Mouse (Mus musculus) embryonic facial prominence, embryonic 11.5 days (tissue): ENCODE data around the gene Fbxw11. TPM values are rescaled to one million over a fixed set of nuclear protein-coding genes. Genes with fewer than 3 reads are reported as not detected.
A peak's percentile ranks its signal among the peaks of the same experiment; 100 is the strongest.

Source experiments
- ATAC-seq: fragments of 200-750 bp; cut with Nextera tagmentation; replicated peaks from 2 replicates; pipeline ENCODE4 v1.8.0; 2017; ENCODE audit warnings: low read depth; ENCODE audit not compliant: insufficient number of reproducible peaks, low FRiP score, low TSS enrichment
- DNase-seq: peaks from one replicate; pipeline ENCODE4 v3.0.0-alpha.2; 2015; ENCODE audit warnings: low spot score
- H3K27ac ChIP-seq: fragments of 300-500 bp; sonication (generic); replicated peaks from 2 replicates; pipeline ENCODE4 v1.5.1; 2014; ENCODE audit warnings: mild to moderate bottlenecking, low read depth, low read length, control low read depth
- H3K27me3 ChIP-seq: fragments of 300-500 bp; sonication (generic); 2 replicates; pipeline ENCODE4 v1.6.1; 2014; ENCODE audit warnings: mild to moderate bottlenecking, low read length, moderate library complexity, mixed read lengths; ENCODE audit not compliant: control insufficient read depth, insufficient read depth
- H3K36me3 ChIP-seq: fragments of 300-500 bp; sonication (generic); replicated peaks from 2 replicates; pipeline ENCODE4 v1.6.1; 2014; ENCODE audit warnings: low read depth, mild to moderate bottlenecking, low read length, moderate library complexity, mixed read lengths; ENCODE audit not compliant: control insufficient read depth, insufficient read depth
- H3K4me1 ChIP-seq: fragments of 300-500 bp; sonication (generic); 2 replicates; pipeline ENCODE4 v1.6.1; 2014; ENCODE audit warnings: low read length, mixed read lengths; ENCODE audit not compliant: control insufficient read depth, insufficient read depth
- H3K4me2 ChIP-seq: fragments of 300-500 bp; sonication (generic); 2 replicates; pipeline ENCODE4 v1.6.1; 2014; ENCODE audit warnings: low read depth, mild to moderate bottlenecking, control low read depth, low read length, moderate library complexity
- H3K4me3 ChIP-seq: fragments of 300-500 bp; sonication (generic); 2 replicates; pipeline ENCODE4 v1.5.1; 2014; ENCODE audit warnings: low read depth, low read length, control low read depth
- H3K9ac ChIP-seq: fragments of 300-500 bp; sonication (generic); replicated peaks from 2 replicates; pipeline ENCODE4 v1.6.1; 2014; ENCODE audit warnings: mild to moderate bottlenecking, control low read depth, low read length
- H3K9me3 ChIP-seq: fragments of 300-500 bp; sonication (generic); replicated peaks from 2 replicates; pipeline ENCODE4 v1.6.1; 2016; ENCODE audit warnings: mild to moderate bottlenecking, low read length, inconsistent platforms, mixed read lengths; ENCODE audit not compliant: control insufficient read depth
- WGBS: fragments of 180-500 bp; shearing (Covaris S2); extraction: QIAGEN DNeasy Blood & Tissue Kit; methylation state at CpG from one replicate; pipeline ENCODE4 v1.1.7; 2014; 5-methylcytosine and 5-hydroxymethylcytosine counted together
- polyA plus RNA-seq: library from polyadenylated mRNA; unstranded; fragments of >200 nt; fragmentation: Nextera tagmentation; extraction: Ambion mirVana; gene quantifications from 2 replicates; pipeline ENCODE4 v1.2.1, GENCODE M21; 2014

Gene Fbxw11
- polyA plus RNA-seq, 1 experiment from 2014 or later: 90.6 TPM

DNA sequence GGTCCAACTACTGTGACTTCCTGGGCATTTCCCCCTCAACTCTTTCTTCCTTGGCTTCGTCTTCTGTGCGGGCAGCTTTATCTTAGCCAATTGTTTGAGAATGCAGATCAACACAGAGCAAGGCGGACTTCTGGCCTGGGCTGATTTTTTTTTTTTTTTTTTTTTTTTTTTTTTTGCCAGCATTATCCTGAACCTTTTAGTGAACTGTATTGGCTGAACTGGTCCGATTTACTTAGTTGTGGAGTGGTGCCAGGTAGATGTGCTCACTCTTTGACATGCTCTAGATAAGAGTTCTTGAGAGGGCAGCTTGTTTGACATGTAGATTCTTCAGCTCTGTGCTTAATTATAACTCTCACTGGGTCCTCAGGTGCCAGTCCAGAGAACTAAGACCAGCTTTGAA is 6.2 kb upstream of the Fbxw11 start:
- H3K36me3 ChIP-seq: no peaks in the 10 kb centered on the region
- WGBS: 83% methylated on average over 4 of the region's 4 CpGs
- ATAC-seq (no peak), DNase-seq (no peak)
- no peak overlapping the region for H3K4me3 ChIP-seq
- H3K4me2 ChIP-seq: no peak overlapping the region
- H3K27ac ChIP-seq: no peak overlapping the region
- H3K9me3 ChIP-seq: no peaks in the 10 kb centered on the region
- H3K4me1 ChIP-seq: no peaks in the 10 kb centered on the region
- no peak overlapping the region for H3K9ac ChIP-seq
- H3K27me3 ChIP-seq: no peaks in the 10 kb centered on the region

DNA sequence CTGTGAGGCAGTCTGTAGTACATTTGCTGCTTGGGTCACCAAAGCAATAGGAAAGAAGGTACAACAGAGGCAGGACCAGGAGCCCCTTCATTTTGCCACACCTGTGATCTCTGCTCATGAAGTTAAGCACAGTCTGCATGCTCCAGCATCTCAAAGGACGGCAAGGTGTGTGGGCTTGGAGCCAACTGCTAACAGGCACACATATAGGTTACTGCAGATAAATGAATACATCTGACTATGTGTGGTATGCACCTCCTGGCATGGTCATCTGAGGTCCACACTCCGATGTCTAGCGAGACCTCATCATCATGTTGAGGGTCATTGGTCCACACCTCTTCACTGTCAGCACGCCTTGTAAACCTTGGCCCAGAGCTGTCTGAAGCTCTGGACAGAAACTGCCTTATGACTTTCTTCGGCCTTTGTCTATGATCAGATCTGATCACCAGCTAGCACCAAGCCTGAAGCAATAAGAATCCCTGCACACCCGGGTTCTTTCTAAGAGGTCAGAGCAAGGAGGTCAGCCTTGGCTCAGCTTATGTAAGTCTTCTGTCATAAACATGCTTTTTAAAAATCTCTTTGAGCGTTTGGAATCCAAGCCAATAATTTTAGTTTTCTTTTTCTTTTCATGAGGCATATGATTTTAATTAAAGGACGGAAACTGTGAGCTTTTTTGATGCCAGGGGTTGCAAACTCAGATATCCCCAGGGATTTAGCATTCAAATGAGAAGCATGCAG is 3.8 kb upstream of the Fbxw11 start:
- 57% methylated on average over 8 of the region's 8 CpGs for WGBS
- no peak for ATAC-seq

GRCm38 (mm10) chr11:32640617-32641016 is 1.9 kb upstream of the Fbxw11 start:
- 93% methylated on average over 4 of the region's 4 CpGs for WGBS
- Histone ChIP-seq H3K4me3 (no peak overlapping the region), H3K4me1 (no peaks in the 10 kb centered on the region), H3K27me3 (no peaks in the 10 kb centered on the region), H3K36me3 (no peaks in the 10 kb centered on the region), H3K27ac (no peak overlapping the region), H3K9ac (no peak overlapping the region), H3K9me3 (no peaks in the 10 kb centered on the region), H3K4me2 (no peak overlapping the region)
- no peak for ATAC-seq
- DNase-seq: no peak

More for the DNA sequence above, 3.8 kb upstream of the Fbxw11 start:
- Histone ChIP-seq H3K9ac (no peak overlapping the region), H3K9me3 (no peaks in the 10 kb centered on the region), H3K27me3 (no peaks in the 10 kb centered on the region), H3K4me2 (no peak overlapping the region), H3K4me3 (no peak overlapping the region), H3K4me1 (no peaks in the 10 kb centered on the region), H3K27ac (no peak overlapping the region), H3K36me3 (no peaks in the 10 kb centered on the region)
- peak; percentile 13 for DNase-seq

DNA sequence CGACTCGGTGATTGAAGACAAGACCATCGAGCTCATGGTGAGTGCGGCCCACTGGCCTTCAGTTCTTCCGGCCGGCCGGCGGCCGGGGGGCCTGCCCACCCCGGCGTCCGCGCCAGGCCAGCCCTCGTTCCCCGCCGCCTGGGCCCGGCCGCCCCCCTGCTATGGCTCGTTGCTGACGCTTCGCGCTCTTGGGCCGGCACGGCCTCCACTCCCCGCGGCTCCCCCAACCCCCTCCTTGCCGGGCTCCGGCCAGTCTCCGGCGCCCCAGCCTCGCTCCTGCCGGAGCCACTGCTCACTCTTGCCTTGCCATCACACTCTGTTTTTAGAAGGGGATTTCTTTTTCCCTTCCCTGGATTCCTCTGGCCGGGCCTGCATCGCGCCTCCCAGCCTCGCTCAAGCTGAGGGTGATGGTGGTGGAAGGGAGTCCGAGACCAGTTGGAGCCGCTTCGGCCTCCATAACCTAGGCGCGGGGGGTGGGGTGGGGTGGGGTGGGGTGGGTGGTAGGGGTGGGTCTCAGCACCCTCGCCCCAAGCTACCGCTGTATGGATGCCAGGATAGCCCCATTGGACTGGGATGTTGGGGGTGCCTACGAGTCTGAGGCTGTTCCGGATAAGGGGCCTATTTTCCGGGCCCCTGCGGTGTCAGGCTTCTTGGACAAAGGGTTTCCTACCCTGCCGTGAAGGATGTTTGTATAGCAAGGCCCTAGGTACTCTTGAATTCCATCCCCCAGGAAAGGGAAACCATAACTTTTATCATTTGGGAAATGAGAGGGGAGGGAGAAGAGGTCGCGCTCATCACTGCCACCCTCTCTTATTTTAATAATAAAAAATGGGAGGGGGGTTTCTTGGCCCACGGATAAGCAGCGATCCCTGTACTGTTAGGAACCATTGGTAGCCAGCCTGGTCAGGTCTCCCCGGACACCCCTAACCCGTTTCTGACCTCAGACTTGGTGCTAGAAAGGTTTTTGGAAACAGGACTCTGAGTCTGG is 669 bp downstream of the Fbxw11 start:
- DNase-seq (no peak), ATAC-seq (no peak; the same call in none of the 2 replicates)
- no peaks in the 10 kb centered on the region for H3K27me3 ChIP-seq
- peak overlapping the region; percentile 64 for H3K4me2 ChIP-seq
- no peaks in the 10 kb centered on the region for H3K36me3 ChIP-seq
- peak overlapping the region; percentile 78 for H3K4me3 ChIP-seq
- WGBS: under 1% methylated on average over 53 of the region's 54 CpGs
- peak overlapping the region; percentile 92 for H3K9ac ChIP-seq
- peak overlapping the region; percentile 94 for H3K27ac ChIP-seq
- no peaks in the 10 kb centered on the region for H3K4me1 ChIP-seq
- no peaks in the 10 kb centered on the region for H3K9me3 ChIP-seq

DNA sequence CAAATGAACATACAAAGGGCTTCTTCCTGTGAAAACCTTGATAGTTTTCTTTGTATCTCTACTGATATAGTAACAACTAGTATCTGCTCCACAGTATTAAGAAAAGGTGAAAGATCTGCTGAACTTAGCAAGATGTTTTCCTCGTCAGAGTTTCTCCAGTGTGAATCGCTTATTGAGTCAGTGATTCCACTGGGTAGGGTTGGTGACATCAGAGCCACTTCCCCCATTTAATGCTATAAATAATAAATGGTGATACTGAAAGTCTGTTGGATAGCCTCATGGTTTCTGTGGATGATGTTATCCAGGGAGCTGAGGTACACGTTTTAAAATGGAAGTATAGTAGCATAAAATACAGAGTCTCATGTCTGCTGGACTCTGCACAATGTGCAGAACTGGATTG is 1.5 kb downstream of the Fbxw11 start:
- ATAC-seq (no peak), DNase-seq (no peak)
- Histone ChIP-seq H3K27ac (no peak overlapping the region), H3K9ac (peak overlapping the region; percentile 92), H3K4me3 (peak overlapping the region; percentile 78), H3K4me2 (peak overlapping the region; percentile 64), H3K9me3 (no peaks in the 10 kb centered on the region), H3K4me1 (no peaks in the 10 kb centered on the region), H3K36me3 (no peaks in the 10 kb centered on the region), H3K27me3 (no peaks in the 10 kb centered on the region)
- WGBS: 58% methylated on average over 3 of the region's 3 CpGs

- WGBS: 93% methylated on average over 2 of the region's 2 CpGs
- Histone ChIP-seq H3K9ac (no peak overlapping the region), H3K27ac (no peak overlapping the region), H3K27me3 (no peaks in the 10 kb centered on the region), H3K9me3 (no peaks in the 10 kb centered on the region), H3K4me2 (no peak overlapping the region), H3K4me1 (no peaks in the 10 kb centered on the region), H3K4me3 (no peak overlapping the region), H3K36me3 (no peaks in the 10 kb centered on the region)
- DNase-seq (no peak), ATAC-seq (no peak)
Observed at GRCm38 (mm10) chr11:32647265-32647664, 4.7 kb downstream of the Fbxw11 start.

DNA sequence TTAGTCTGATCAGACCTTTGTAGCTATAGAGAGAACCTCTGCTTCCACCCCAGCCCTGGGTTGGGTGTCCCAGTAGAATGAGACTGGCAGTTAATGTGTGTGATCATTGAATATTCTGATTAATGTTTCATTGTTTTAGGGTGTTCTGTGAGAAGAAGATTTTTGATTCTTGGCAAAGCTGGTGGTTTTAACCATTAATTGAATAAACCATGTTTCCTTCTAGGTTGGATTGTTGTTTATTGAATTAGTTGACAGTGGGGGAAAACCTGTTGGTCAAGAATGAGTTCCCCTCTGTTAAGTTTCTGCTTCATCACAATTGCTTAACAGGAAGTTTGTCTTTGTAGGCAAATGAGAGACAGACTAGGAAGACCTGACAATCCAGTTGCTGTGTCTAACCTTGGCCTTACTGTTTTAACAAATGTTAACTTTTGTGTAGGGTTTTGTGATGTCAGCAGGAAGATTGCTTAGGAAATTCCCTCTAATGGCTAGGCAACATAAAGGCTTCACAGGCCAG is 7.8 kb downstream of the Fbxw11 start:
- no peak overlapping the region for H3K9ac ChIP-seq
- H3K4me3 ChIP-seq: no peak overlapping the region
- no peak overlapping the region for H3K4me2 ChIP-seq
- no peak for DNase-seq
- H3K27ac ChIP-seq: no peak overlapping the region
- no peaks in the 10 kb centered on the region for H3K4me1 ChIP-seq
- H3K36me3 ChIP-seq: no peaks in the 10 kb centered on the region
- no peak for ATAC-seq
- no peaks in the 10 kb centered on the region for H3K27me3 ChIP-seq
- no peaks in the 10 kb centered on the region for H3K9me3 ChIP-seq
